Mouse (Mus musculus): ENCODE measurements around the gene Mark4.

Gene Mark4

GRCm38 (mm10) chr7:19458591-19459111, at the start of gene Mark4:
TSS of gene Mark4 (minus strand) at chr7:19458821.
- DNase-seq (ENCODE audit: low spot score) = peak; percentile 74

GRCm38 (mm10) chr7:19507612-19507981, 49.0 kb upstream of the Mark4 start:
- DNase-seq (ENCODE audit: low spot score) = no peak

GRCm38 (mm10) chr7:19506969-19507611, 48.5 kb upstream of the Mark4 start:
- DNase-seq (ENCODE audit: low spot score) = no peak

- no peak for DNase-seq (ENCODE audit: low spot score)
These were observed 47.7 kb upstream of the Mark4 start for GRCm38 (mm10) chr7:19506326-19506725.

GRCm38 (mm10) chr7:19503481-19504068, 45.0 kb upstream of the Mark4 start:
- peak; percentile 72 for DNase-seq (ENCODE audit: low spot score)

GRCm38 (mm10) chr7:19501658-19502057, 43.0 kb upstream of the Mark4 start:
- no peak for DNase-seq (ENCODE audit: low spot score)

- DNase-seq (ENCODE audit: low spot score) = no peak
These were observed 42.1 kb upstream of the Mark4 start for GRCm38 (mm10) chr7:19500420-19501363.

- no peak for DNase-seq (ENCODE audit: low spot score)
These were observed 39.7 kb upstream of the Mark4 start for GRCm38 (mm10) chr7:19498326-19498725.

GRCm38 (mm10) chr7:19496214-19496555, 37.6 kb upstream of the Mark4 start:
- DNase-seq (ENCODE audit: low spot score) = no peak

- DNase-seq (ENCODE audit: low spot score) = no peak
These were observed 37.0 kb upstream of the Mark4 start for GRCm38 (mm10) chr7:19495521-19496213.

- DNase-seq (ENCODE audit: low spot score) = no peak
These were observed 36.3 kb upstream of the Mark4 start for GRCm38 (mm10) chr7:19494751-19495474.

- peak; percentile 76 for DNase-seq (ENCODE audit: low spot score)
These were observed 33.1 kb upstream of the Mark4 start for GRCm38 (mm10) chr7:19491731-19492130.

- no peak for DNase-seq (ENCODE audit: low spot score)
These were observed 30.9 kb upstream of the Mark4 start for GRCm38 (mm10) chr7:19489525-19489924.

- DNase-seq (ENCODE audit: low spot score) = no peak
These were observed 27.9 kb upstream of the Mark4 start for GRCm38 (mm10) chr7:19486549-19486948.

- no peak for DNase-seq (ENCODE audit: low spot score)
These were observed 26.9 kb upstream of the Mark4 start for GRCm38 (mm10) chr7:19485488-19485887.

- no peak for DNase-seq (ENCODE audit: low spot score)
These were observed 24.7 kb upstream of the Mark4 start for GRCm38 (mm10) chr7:19483281-19483680.

- no peak for DNase-seq (ENCODE audit: low spot score)
These were observed 19.2 kb upstream of the Mark4 start for GRCm38 (mm10) chr7:19477624-19478384.

- no peak for DNase-seq (ENCODE audit: low spot score)
These were observed 18.5 kb upstream of the Mark4 start for GRCm38 (mm10) chr7:19477084-19477483.

GRCm38 (mm10) chr7:19473875-19474443, 15.3 kb upstream of the Mark4 start:
- peak; percentile 51 for DNase-seq (ENCODE audit: low spot score)

- DNase-seq (ENCODE audit: low spot score) = peak; percentile 49
These were observed 13.8 kb upstream of the Mark4 start for GRCm38 (mm10) chr7:19472403-19472802.

All from lung, postnatal 25 days (tissue).